Mouse (Mus musculus) liver, postnatal 0 days (tissue): Measurements from ENCODE around the gene Olfml3. TPM values are rescaled to one million over a fixed set of nuclear protein-coding genes. Genes with fewer than 3 reads are reported as not detected.

Source experiments
- ATAC-seq: fragments of 200-750 bp; cut with Nextera tagmentation; 2 replicates; pipeline ENCODE4 v1.8.0; 2017; ENCODE audit warnings: mild to moderate bottlenecking, moderate library complexity
- DNase-seq: peaks from one replicate; pipeline ENCODE4 v3.0.0-alpha.2; 2016
- H3K27ac ChIP-seq: fragments of 300-500 bp; sonication (generic); 2 replicates; pipeline ENCODE4 v1.5.1; 2014; ENCODE audit warnings: antibody characterized with exemption, moderate library complexity, mild to moderate bottlenecking, low read depth
- H3K27me3 ChIP-seq: fragments of 300-500 bp; sonication (generic); 2 replicates; pipeline ENCODE4 v1.6.1; 2014; ENCODE audit warnings: low read length, control low read depth, mixed read lengths; ENCODE audit not compliant: insufficient read depth
- H3K36me3 ChIP-seq: fragments of 300-500 bp; sonication (generic); replicated peaks from 2 replicates; pipeline ENCODE4 v1.6.1; 2014; ENCODE audit warnings: mild to moderate bottlenecking, control low read depth, low read length, moderate library complexity, mixed read lengths; ENCODE audit not compliant: insufficient read depth
- H3K4me1 ChIP-seq: fragments of 300-500 bp; sonication (generic); 2 replicates; pipeline ENCODE4 v1.6.1; 2014; ENCODE audit warnings: antibody characterized with exemption, mild to moderate bottlenecking, control low read depth; ENCODE audit not compliant: insufficient read depth
- H3K4me2 ChIP-seq: fragments of 300-500 bp; sonication (generic); 2 replicates; pipeline ENCODE4 v1.6.1; 2014; ENCODE audit warnings: low read depth, mild to moderate bottlenecking, low read length, moderate library complexity, mixed read lengths
- H3K4me3 ChIP-seq: fragments of 300-500 bp; sonication (generic); 2 replicates; pipeline ENCODE4 v1.5.1; 2014; ENCODE audit warnings: low read depth, low read length
- H3K9ac ChIP-seq: fragments of 300-500 bp; sonication (generic); replicated peaks from 2 replicates; pipeline ENCODE4 v1.6.1; 2014; ENCODE audit warnings: mild to moderate bottlenecking, moderate library complexity
- H3K9me3 ChIP-seq: fragments of 300-500 bp; sonication (generic); 2 replicates; pipeline ENCODE4 v1.6.1; 2016; ENCODE audit warnings: mild to moderate bottlenecking, control low read depth, low read length, mixed read lengths
- CTCF ChIP-seq: sonication (generic); IDR thresholded peaks from 2 replicates; pipeline ENCODE4 v1.5.1; 2016; ENCODE audit warnings: antibody characterized with exemption, low read depth
- EP300 ChIP-seq: IDR thresholded peaks from 2 replicates; pipeline ENCODE4 v1.6.1; 2016; ENCODE audit warnings: antibody characterized with exemption, low read depth, mild to moderate bottlenecking
- WGBS: fragments of 180-500 bp; shearing (Covaris S2); extraction: QIAGEN DNeasy Blood & Tissue Kit; methylation state at CpG from one replicate; pipeline ENCODE4 v1.1.7; 2014; ENCODE audit not compliant: insufficient replicate concordance; 5-methylcytosine and 5-hydroxymethylcytosine counted together
- polyA plus RNA-seq: library from polyadenylated mRNA; unstranded; fragments of >200 nt; fragmentation: Nextera tagmentation; extraction: Ambion mirVana; gene quantifications from 2 replicates; pipeline ENCODE4 v1.2.1, GENCODE M21; 2015

Gene Olfml3
- polyA plus RNA-seq, 1 experiment from 2014 or later, result 2.6 TPM

- Histone ChIP-seq H3K4me1 (no peaks in the 10 kb centered on the region), H3K4me2 (no peak overlapping the region), H3K9ac (no peak overlapping the region), H3K9me3 (no peaks in the 10 kb centered on the region), H3K27me3 (no peaks in the 10 kb centered on the region), H3K27ac (no peak overlapping the region), H3K36me3 (no peaks in the 10 kb centered on the region), H3K4me3 (no peak overlapping the region)
- 70% methylated on average over 6 of the region's 6 CpGs for WGBS
- TF ChIP-seq EP300 (no peak), CTCF (no peak)
- ATAC-seq, result no peak
- DNase-seq, result no peak
Measured at GRCm38 (mm10) chr3:103704661-103705060, 33.1 kb downstream of the Olfml3 start.

- Histone ChIP-seq H3K9me3 (no peaks in the 10 kb centered on the region), H3K36me3 (no peaks in the 10 kb centered on the region), H3K4me3 (no peak overlapping the region), H3K9ac (no peak overlapping the region), H3K4me1 (no peaks in the 10 kb centered on the region), H3K27me3 (no peaks in the 10 kb centered on the region), H3K27ac (no peak overlapping the region), H3K4me2 (no peak overlapping the region)
- 69% methylated on average over 1 of the region's 1 CpGs for whole genome bisulfite sequencing
- no peak for DNase-seq
- no peak for ATAC-seq
- no peak for TF ChIP-seq CTCF
- TF ChIP-seq EP300, result no peak
Measured at GRCm38 (mm10) chr3:103696388-103696925, 41.3 kb downstream of the Olfml3 start.

- Histone ChIP-seq H3K9me3 (no peaks in the 10 kb centered on the region), H3K4me3 (no peak overlapping the region), H3K4me2 (no peak overlapping the region), H3K4me1 (no peaks in the 10 kb centered on the region), H3K9ac (no peak overlapping the region), H3K27me3 (no peaks in the 10 kb centered on the region), H3K36me3 (no peaks in the 10 kb centered on the region), H3K27ac (no peak overlapping the region)
- DNase-seq (no peak), ATAC-seq (no peak)
- no peak for TF ChIP-seq EP300
- TF ChIP-seq CTCF, result no peak
- 53% methylated on average over 3 of the region's 3 CpGs for WGBS
Measured at GRCm38 (mm10) chr3:103695556-103695955, 42.2 kb downstream of the Olfml3 start.

GRCm38 (mm10) chr3:103690506-103690905, 47.3 kb downstream of the Olfml3 start:
- Histone ChIP-seq H3K4me3 (no peak overlapping the region), H3K9ac (no peak overlapping the region), H3K36me3 (no peaks in the 10 kb centered on the region), H3K4me1 (no peaks in the 10 kb centered on the region), H3K27me3 (no peaks in the 10 kb centered on the region), H3K27ac (no peak overlapping the region), H3K9me3 (no peaks in the 10 kb centered on the region), H3K4me2 (no peak overlapping the region)
- TF ChIP-seq EP300 (no peak), CTCF (peak; percentile 44)
- WGBS, result 74% methylated on average over 3 of the region's 3 CpGs
- DNase-seq (no peak), ATAC-seq (no peak)

GRCm38 (mm10) chr3:103689043-103689442, 48.8 kb downstream of the Olfml3 start:
- Histone ChIP-seq H3K4me1 (no peaks in the 10 kb centered on the region), H3K27ac (no peak overlapping the region), H3K4me2 (no peak overlapping the region), H3K4me3 (no peak overlapping the region), H3K36me3 (no peaks in the 10 kb centered on the region), H3K9ac (no peak overlapping the region), H3K27me3 (no peaks in the 10 kb centered on the region), H3K9me3 (no peaks in the 10 kb centered on the region)
- 56% methylated on average over 1 of the region's 1 CpGs for WGBS
- TF ChIP-seq CTCF (no peak), EP300 (no peak)
- no peak for ATAC-seq
- DNase-seq, result no peak

GRCm38 (mm10) chr3:103683966-103684319, 53.9 kb downstream of the Olfml3 start:
- TF ChIP-seq EP300 (no peak), CTCF (no peak)
- WGBS, result 47% methylated on average over 5 of the region's 5 CpGs
- ATAC-seq (no peak), DNase-seq (no peak)
- Histone ChIP-seq H3K4me1 (no peaks in the 10 kb centered on the region), H3K4me3 (no peak overlapping the region), H3K36me3 (no peaks in the 10 kb centered on the region), H3K27me3 (0 out of 2 replicates have a peak, but pooled peaks cover 3% of the 10 kb centered on the region), H3K27ac (no peak overlapping the region), H3K9me3 (no peaks in the 10 kb centered on the region), H3K4me2 (no peak overlapping the region), H3K9ac (no peak overlapping the region)
